Mouse (Mus musculus): ENCODE measurements at regions not wholly inside any gene's neighbourhood (a gene's known extent, or its start where the extent isn't known, plus 50 kb on each side); places are given as distances from the start of the nearest gene placed in this dataset.
"Not testable (repeated sequence)": the region's sequence is repeated elsewhere in the genome, so short reads cannot be mapped to it uniquely, and the experiment has no call there.

- Histone ChIP-seq H3K4me3 (replicated peaks; ENCODE audit: low read length) (no peak overlapping the region), H3K27me3 (replicated peaks; ENCODE audit: control insufficient read depth, insufficient read depth, low read length) (no peaks in the 10 kb centered on the region), H3K9me3 (ENCODE audit: control insufficient read depth, low read length) (no peaks in the 10 kb centered on the region), H3K4me1 (replicated peaks; ENCODE audit: control insufficient read depth, insufficient read depth, low read length) (no peaks in the 10 kb centered on the region), H3K36me3 (ENCODE audit: control insufficient read depth, insufficient read depth) (no peaks in the 10 kb centered on the region), H3K4me2 (ENCODE audit: low read length) (no peak overlapping the region), H3K27ac (ENCODE audit: low read length) (no peak overlapping the region), H3K9ac (replicated peaks; ENCODE audit: low read depth, low read length) (no peak overlapping the region)
- no peak for ATAC-seq
- 65% methylated on average over 2 of the region's 2 CpGs for WGBS
Measured at GRCm38 (mm10) chr2:79009791-79010190, 141.9 kb downstream of the Ube2e3 start.

- ATAC-seq = peak; percentile 54
- Histone ChIP-seq H3K4me1 (replicated peaks; ENCODE audit: control insufficient read depth, insufficient read depth, low read length) (no peaks in the 10 kb centered on the region), H3K27ac (ENCODE audit: low read length) (no peak overlapping the region), H3K36me3 (ENCODE audit: control insufficient read depth, insufficient read depth) (no peaks in the 10 kb centered on the region), H3K27me3 (replicated peaks; ENCODE audit: control insufficient read depth, insufficient read depth, low read length) (no peaks in the 10 kb centered on the region), H3K4me3 (replicated peaks; ENCODE audit: low read length) (no peak overlapping the region), H3K4me2 (ENCODE audit: low read length) (no peak overlapping the region), H3K9ac (replicated peaks; ENCODE audit: low read depth, low read length) (no peak overlapping the region), H3K9me3 (ENCODE audit: control insufficient read depth, low read length) (no peaks in the 10 kb centered on the region)
- 55% methylated on average over 2 of the region's 2 CpGs for WGBS
Measured at GRCm38 (mm10) chr2:79010273-79010672, 142.3 kb downstream of the Ube2e3 start.

- Histone ChIP-seq H3K4me1 (replicated peaks; ENCODE audit: control insufficient read depth, insufficient read depth, low read length) (no peaks in the 10 kb centered on the region), H3K4me2 (ENCODE audit: low read length) (no peak overlapping the region), H3K36me3 (ENCODE audit: control insufficient read depth, insufficient read depth) (no peaks in the 10 kb centered on the region), H3K9ac (replicated peaks; ENCODE audit: low read depth, low read length) (no peak overlapping the region), H3K4me3 (replicated peaks; ENCODE audit: low read length) (no peak overlapping the region), H3K27ac (ENCODE audit: low read length) (no peak overlapping the region), H3K9me3 (ENCODE audit: control insufficient read depth, low read length) (no peaks in the 10 kb centered on the region), H3K27me3 (replicated peaks; ENCODE audit: control insufficient read depth, insufficient read depth, low read length) (no peaks in the 10 kb centered on the region)
- no peak for ATAC-seq
- 82% methylated on average over 4 of the region's 4 CpGs for WGBS
Measured at GRCm38 (mm10) chr2:79018732-79019423, 151.0 kb downstream of the Ube2e3 start.

- H3K9me3 ChIP-seq (ENCODE audit: control insufficient read depth, low read length) = no peaks in the 10 kb centered on the region
- no peaks in the 10 kb centered on the region for H3K4me1 ChIP-seq (replicated peaks; ENCODE audit: control insufficient read depth, insufficient read depth, low read length)
- H3K4me2 ChIP-seq (ENCODE audit: low read length) = no peak overlapping the region
- no peak for ATAC-seq
- no peak overlapping the region for H3K27ac ChIP-seq (ENCODE audit: low read length)
- no peak overlapping the region for H3K9ac ChIP-seq (replicated peaks; ENCODE audit: low read depth, low read length)
- H3K4me3 ChIP-seq (replicated peaks; ENCODE audit: low read length) = no peak overlapping the region
- no peaks in the 10 kb centered on the region for H3K36me3 ChIP-seq (ENCODE audit: control insufficient read depth, insufficient read depth)
- H3K27me3 ChIP-seq (replicated peaks; ENCODE audit: control insufficient read depth, insufficient read depth, low read length) = no peaks in the 10 kb centered on the region
- 75% methylated on average over 2 of the region's 2 CpGs for WGBS
Measured at GRCm38 (mm10) chr2:79022954-79023353, 155.0 kb downstream of the Ube2e3 start.

GRCm38 (mm10) chr2:79025678-79026077 lies 157.8 kb downstream of the Ube2e3 start:
- no peaks in the 10 kb centered on the region for H3K27me3 ChIP-seq (replicated peaks; ENCODE audit: control insufficient read depth, insufficient read depth, low read length)
- no peak overlapping the region for H3K27ac ChIP-seq (ENCODE audit: low read length)
- H3K4me2 ChIP-seq (ENCODE audit: low read length) = no peak overlapping the region
- no peak overlapping the region for H3K4me3 ChIP-seq (replicated peaks; ENCODE audit: low read length)
- no peaks in the 10 kb centered on the region for H3K9me3 ChIP-seq (ENCODE audit: control insufficient read depth, low read length)
- H3K4me1 ChIP-seq (replicated peaks; ENCODE audit: control insufficient read depth, insufficient read depth, low read length) = no peaks in the 10 kb centered on the region
- 77% methylated on average over 4 of the region's 4 CpGs for WGBS
- no peak overlapping the region for H3K9ac ChIP-seq (replicated peaks; ENCODE audit: low read depth, low read length)
- no peak for ATAC-seq
- H3K36me3 ChIP-seq (ENCODE audit: control insufficient read depth, insufficient read depth) = no peaks in the 10 kb centered on the region

- Histone ChIP-seq H3K4me2 (ENCODE audit: low read length) (no peak overlapping the region), H3K9me3 (ENCODE audit: control insufficient read depth, low read length) (no peaks in the 10 kb centered on the region), H3K36me3 (ENCODE audit: control insufficient read depth, insufficient read depth) (no peaks in the 10 kb centered on the region), H3K27ac (ENCODE audit: low read length) (no peak overlapping the region), H3K27me3 (replicated peaks; ENCODE audit: control insufficient read depth, insufficient read depth, low read length) (no peaks in the 10 kb centered on the region), H3K4me1 (replicated peaks; ENCODE audit: control insufficient read depth, insufficient read depth, low read length) (no peaks in the 10 kb centered on the region), H3K4me3 (replicated peaks; ENCODE audit: low read length) (no peak overlapping the region), H3K9ac (replicated peaks; ENCODE audit: low read depth, low read length) (no peak overlapping the region)
- whole genome bisulfite sequencing = 38% methylated on average over 1 of the region's 1 CpGs
- no peak for ATAC-seq
Measured at GRCm38 (mm10) chr2:79030990-79031389, 163.1 kb downstream of the Ube2e3 start.

- H3K27me3 ChIP-seq (replicated peaks; ENCODE audit: control insufficient read depth, insufficient read depth, low read length) = no peaks in the 10 kb centered on the region
- 87% methylated on average over 2 of the region's 2 CpGs for WGBS
- H3K4me3 ChIP-seq (replicated peaks; ENCODE audit: low read length) = no peak overlapping the region
- no peak overlapping the region for H3K9ac ChIP-seq (replicated peaks; ENCODE audit: low read depth, low read length)
- H3K36me3 ChIP-seq (ENCODE audit: control insufficient read depth, insufficient read depth) = no peaks in the 10 kb centered on the region
- H3K9me3 ChIP-seq (ENCODE audit: control insufficient read depth, low read length) = no peaks in the 10 kb centered on the region
- ATAC-seq = no peak
- no peaks in the 10 kb centered on the region for H3K4me1 ChIP-seq (replicated peaks; ENCODE audit: control insufficient read depth, insufficient read depth, low read length)
- H3K27ac ChIP-seq (ENCODE audit: low read length) = no peak overlapping the region
- H3K4me2 ChIP-seq (ENCODE audit: low read length) = no peak overlapping the region
Measured at GRCm38 (mm10) chr2:79036296-79036695, 168.4 kb downstream of the Ube2e3 start.

- H3K4me3 ChIP-seq (replicated peaks; ENCODE audit: low read length) = no peak overlapping the region
- no peaks in the 10 kb centered on the region for H3K9me3 ChIP-seq (ENCODE audit: control insufficient read depth, low read length)
- no peaks in the 10 kb centered on the region for H3K36me3 ChIP-seq (ENCODE audit: control insufficient read depth, insufficient read depth)
- H3K4me2 ChIP-seq (ENCODE audit: low read length) = no peak overlapping the region
- H3K9ac ChIP-seq (replicated peaks; ENCODE audit: low read depth, low read length) = no peak overlapping the region
- no peak overlapping the region for H3K27ac ChIP-seq (ENCODE audit: low read length)
- WGBS = 31% methylated on average over 5 of the region's 5 CpGs
- ATAC-seq = no peak
- H3K4me1 ChIP-seq (replicated peaks; ENCODE audit: control insufficient read depth, insufficient read depth, low read length) = no peaks in the 10 kb centered on the region
- H3K27me3 ChIP-seq (replicated peaks; ENCODE audit: control insufficient read depth, insufficient read depth, low read length) = no peaks in the 10 kb centered on the region
Measured at GRCm38 (mm10) chr2:79038624-79039023, 170.7 kb downstream of the Ube2e3 start.

- ATAC-seq; H3K4me1 ChIP-seq (replicated peaks; ENCODE audit: control insufficient read depth, insufficient read depth, low read length); H3K27ac ChIP-seq (ENCODE audit: low read length); H3K36me3 ChIP-seq (ENCODE audit: control insufficient read depth, insufficient read depth); H3K27me3 ChIP-seq (replicated peaks; ENCODE audit: control insufficient read depth, insufficient read depth, low read length); H3K4me3 ChIP-seq (replicated peaks; ENCODE audit: low read length); H3K9me3 ChIP-seq (ENCODE audit: control insufficient read depth, low read length); H3K9ac ChIP-seq (replicated peaks; ENCODE audit: low read depth, low read length); H3K4me2 ChIP-seq (ENCODE audit: low read length): not testable (repeated sequence)
- 93% methylated on average over 3 of the region's 3 CpGs for WGBS
Measured at GRCm38 (mm10) chr2:79044804-79045203, 176.9 kb downstream of the Ube2e3 start.

- Histone ChIP-seq H3K9me3 (ENCODE audit: control insufficient read depth, low read length) (no peaks in the 10 kb centered on the region), H3K4me2 (ENCODE audit: low read length) (no peak overlapping the region), H3K36me3 (ENCODE audit: control insufficient read depth, insufficient read depth) (no peaks in the 10 kb centered on the region), H3K4me1 (replicated peaks; ENCODE audit: control insufficient read depth, insufficient read depth, low read length) (peaks cover 6% of the 10 kb centered on the region), H3K4me3 (replicated peaks; ENCODE audit: low read length) (no peak overlapping the region), H3K27ac (ENCODE audit: low read length) (no peak overlapping the region), H3K9ac (replicated peaks; ENCODE audit: low read depth, low read length) (no peak overlapping the region), H3K27me3 (replicated peaks; ENCODE audit: control insufficient read depth, insufficient read depth, low read length) (no peaks in the 10 kb centered on the region)
- ATAC-seq = no peak
- 63% methylated on average over 4 of the region's 4 CpGs for WGBS
Measured at GRCm38 (mm10) chr2:79045508-79045907, 177.6 kb downstream of the Ube2e3 start.

Data from forebrain, embryonic 16.5 days (tissue).